Mouse (Mus musculus): ENCODE data around the gene Tecta. TPM values are rescaled to one million over a fixed set of nuclear protein-coding genes. Genes with fewer than 3 reads are reported as not detected.

Tecta gene
- total RNA-seq, 2 experiments from 2014 or later, result 0.38 to 0.44 TPM

GRCm38 (mm10) chr9:42301082-42301633, 98.6 kb downstream of the Tecta start:
- no peak for DNase-seq (ENCODE audit: low spot score in 2 of 2)
- no peak for TF ChIP-seq CTCF (conservative IDR thresholded peaks at IDR 0.05)
- Histone ChIP-seq H3K4me3 (no peak overlapping the region), H3K27ac (no peak overlapping the region)

DNA sequence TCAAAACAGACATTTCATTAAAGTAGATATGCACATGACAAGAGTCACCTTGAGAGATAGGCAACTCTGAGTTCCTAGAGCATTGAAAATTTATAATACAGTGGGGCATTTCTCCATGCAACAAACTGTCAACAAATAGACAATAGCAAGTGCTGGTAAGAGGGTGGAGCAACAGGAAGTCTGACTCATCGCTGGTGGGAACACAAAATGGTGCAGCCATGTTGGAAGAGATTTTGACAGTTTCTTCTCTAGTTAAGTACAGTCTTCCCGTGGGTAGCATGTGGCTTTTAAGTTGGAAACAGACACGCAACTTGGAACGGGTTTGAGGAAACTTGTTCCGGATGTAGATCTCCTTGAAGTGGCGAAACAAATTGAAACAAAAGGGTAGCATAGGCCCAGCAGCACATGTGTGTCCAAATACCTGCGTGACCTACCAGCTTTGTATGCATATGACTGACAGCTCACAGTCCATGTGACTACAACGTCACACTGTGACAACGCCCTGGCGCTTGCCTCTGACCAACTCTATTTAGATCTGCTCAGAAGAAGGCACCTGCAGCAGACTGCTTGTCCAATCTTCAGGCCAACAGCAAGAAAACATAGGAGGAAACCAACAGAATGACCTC, 103.3 kb downstream of the Tecta start:
- DNase-seq (ENCODE audit: low spot score in 2 of 2), result no peak
- H3K4me3 ChIP-seq, result no peak overlapping the region
- TF ChIP-seq CTCF (conservative IDR thresholded peaks at IDR 0.05), result no peak
- H3K27ac ChIP-seq, result no peak overlapping the region

- Histone ChIP-seq H3K4me3 (no peak overlapping the region), H3K27ac (no peak overlapping the region)
- no peak for DNase-seq (ENCODE audit: low spot score in 2 of 2)
- no peak for TF ChIP-seq CTCF (conservative IDR thresholded peaks at IDR 0.05)
Measured at GRCm38 (mm10) chr9:42294131-42294530, 105.6 kb downstream of the Tecta start.

- no peak for TF ChIP-seq CTCF (conservative IDR thresholded peaks at IDR 0.05)
- DNase-seq (ENCODE audit: low spot score in 2 of 2), result no peak
- Histone ChIP-seq H3K27ac (no peak overlapping the region), H3K4me3 (no peak overlapping the region)
Measured at GRCm38 (mm10) chr9:42293596-42293995, 106.1 kb downstream of the Tecta start.

DNA sequence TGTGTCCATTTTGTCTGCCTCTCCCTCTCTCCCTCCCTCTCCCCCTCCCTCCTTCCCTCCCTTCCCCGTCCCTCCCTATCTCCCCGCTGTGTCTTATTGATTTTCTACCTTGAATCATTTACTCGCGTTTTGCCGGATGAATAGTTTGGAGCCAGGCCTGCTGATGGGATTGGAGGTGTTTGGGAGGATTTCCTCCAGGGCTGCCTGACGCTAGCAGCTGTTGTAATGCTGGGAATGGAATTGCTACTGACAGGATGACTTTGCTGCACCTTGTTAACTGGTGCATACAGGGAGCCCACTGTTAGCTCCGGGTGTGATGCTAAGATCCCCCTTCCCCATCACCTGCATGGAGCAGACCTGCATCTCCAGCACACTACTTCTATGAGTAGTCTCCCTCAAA, 106.7 kb downstream of the Tecta start:
- Histone ChIP-seq H3K27ac (no peak overlapping the region), H3K4me3 (no peak overlapping the region)
- no peak for TF ChIP-seq CTCF (conservative IDR thresholded peaks at IDR 0.05)
- DNase-seq (ENCODE audit: low spot score in 2 of 2), result no peak

GRCm38 (mm10) chr9:42279676-42280075, 120.1 kb downstream of the Tecta start:
- no peak for DNase-seq (ENCODE audit: low spot score in 2 of 2)
- TF ChIP-seq CTCF (conservative IDR thresholded peaks at IDR 0.05), result no peak
- no peak overlapping the region for H3K27ac ChIP-seq
- no peak overlapping the region for H3K4me3 ChIP-seq

Small RNA genes within 50 kb of the gene (microRNA-seq; reads per million reads assigned to microRNA genes)
- gene Gm44311, result 0 reads per million in 2 experiments

Other genes with a start within 250 kb of the Tecta start
- gene Sc5d, start 135.7 kb downstream of the Tecta start, total RNA-seq (2021), result 10 to 100 TPM; 52.7 to 55.3 TPM
- 10 to 100 TPM; 57.9 to 61.0 TPM for gene Tbcel, start 107.9 kb upstream of the Tecta start, total RNA-seq (2021)

Data from layer of hippocampus, adult 2 months (tissue).